Mouse (Mus musculus) retina, adult 2 months (tissue): ENCODE measurements around the gene Mrps21.
"Not testable (repeated sequence)": the region's sequence is repeated elsewhere in the genome, so short reads cannot be mapped to it uniquely, and the experiment has no call there.

ENCODE experiments used
- DNase-seq: peaks from one replicate; pipeline ENCODE4 v3.0.0-alpha.2; 2012; ENCODE audit warnings: low read depth, low spot score

Gene Mrps21

DNA sequence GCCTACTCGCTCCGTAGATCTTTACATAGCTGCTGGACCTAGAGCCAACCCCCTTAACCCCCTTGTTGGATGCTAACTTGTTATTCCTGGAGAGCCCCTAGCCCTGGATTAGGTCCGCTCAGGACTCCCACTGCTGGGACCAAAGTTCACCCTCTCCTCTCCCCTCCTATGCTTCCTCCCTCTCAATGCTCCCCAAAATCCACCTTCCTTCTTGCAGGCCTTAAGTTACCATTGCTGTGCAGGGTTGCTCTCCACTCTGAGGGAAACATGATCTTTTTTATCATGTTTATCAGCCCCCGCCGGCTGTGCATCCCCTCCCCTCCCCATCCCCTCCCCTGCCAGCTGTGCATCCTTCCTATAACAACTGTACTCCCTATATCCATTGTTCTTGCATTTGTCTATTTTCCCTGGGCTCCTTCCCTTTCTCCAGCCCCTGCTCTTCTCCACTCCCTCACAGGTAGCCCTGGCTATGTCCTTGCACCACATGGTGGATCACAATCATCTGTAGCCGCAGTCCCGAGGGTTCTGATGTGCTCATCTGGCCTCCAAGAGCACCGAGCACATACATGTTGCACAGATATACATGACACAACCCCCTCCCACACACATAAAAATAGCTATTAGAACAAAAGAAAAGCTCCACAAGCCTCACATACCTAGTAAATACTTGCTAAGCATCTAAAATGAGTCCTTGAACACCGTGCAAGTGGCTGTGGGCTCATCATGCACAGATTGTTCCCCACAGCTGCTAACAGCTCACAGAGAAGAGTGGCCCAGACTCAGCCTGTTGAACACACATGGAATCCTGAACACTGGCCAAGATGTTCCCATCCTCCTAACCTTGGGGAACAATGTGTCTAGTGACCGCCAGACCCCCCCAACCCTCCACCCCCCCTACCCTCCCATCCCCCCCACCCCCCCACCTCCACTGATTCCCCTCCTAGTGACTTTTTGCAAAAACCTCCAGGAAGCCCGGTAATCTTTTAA lies 21.0 kb upstream of the Mrps21 start:
- no peak for DNase-seq

DNA sequence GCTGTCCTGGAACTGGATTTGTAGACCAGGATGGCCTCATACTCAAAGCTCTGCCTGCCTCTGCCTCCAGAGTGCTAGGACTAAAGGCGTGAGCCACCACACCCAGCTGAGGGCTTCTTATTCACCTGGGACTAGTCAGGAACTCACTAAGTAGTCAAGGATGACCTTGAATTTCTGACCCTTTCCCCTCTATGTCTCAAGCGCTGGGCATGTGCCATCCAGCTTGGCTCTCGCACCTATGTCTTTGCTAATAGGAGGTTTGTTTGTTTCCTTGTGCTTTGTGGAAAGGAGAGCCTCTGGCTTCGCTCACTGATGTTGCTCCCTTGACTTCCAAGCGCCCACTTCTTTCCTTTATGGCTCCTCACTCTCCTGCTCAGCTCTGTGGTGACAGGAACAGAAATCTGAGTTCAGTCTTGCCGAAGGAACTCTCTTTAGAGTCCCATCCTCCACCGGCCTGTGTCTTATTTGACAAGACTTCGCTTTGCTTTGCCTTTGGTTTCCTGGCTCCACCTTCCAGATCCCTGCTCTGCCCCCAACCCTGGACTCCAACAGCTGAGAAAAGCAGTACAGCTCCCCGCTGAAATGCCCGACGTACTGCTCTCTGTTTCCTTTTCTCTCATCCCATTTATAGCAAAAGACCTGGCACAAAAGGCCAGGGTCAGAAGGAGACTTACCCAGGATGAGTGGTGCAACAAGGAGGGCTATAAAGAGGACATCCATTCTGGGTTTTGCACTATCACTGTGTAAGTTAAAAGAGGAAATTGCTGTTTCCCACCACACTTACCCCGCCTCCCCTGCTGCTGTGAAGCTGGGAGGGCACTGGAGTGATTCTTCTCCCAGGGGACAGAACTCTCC lies 20.1 kb upstream of the Mrps21 start, which contains the start of gene BC028528:
BC028528 (minus strand) TSS at position 795 of the 855 bp plus-strand sequence.
- DNase-seq: no peak

DNA sequence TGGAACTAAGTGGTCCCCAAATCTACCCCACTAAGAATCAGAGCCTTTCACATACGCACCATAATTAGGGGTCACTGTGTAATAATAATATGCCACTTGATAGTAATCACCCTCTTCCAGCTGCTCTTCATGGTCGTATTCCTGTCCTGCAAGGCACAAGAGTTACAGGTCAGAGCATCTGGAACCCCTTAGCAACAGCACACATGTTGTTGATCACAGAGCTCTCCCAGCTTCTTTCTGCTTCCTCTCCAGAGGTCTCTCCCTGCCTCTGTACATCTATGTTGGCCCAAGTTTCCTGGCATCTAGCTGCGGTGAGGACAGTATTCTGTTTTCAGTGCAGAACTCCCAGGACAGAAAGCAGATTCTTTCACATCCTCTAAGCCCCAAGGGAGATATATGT lies 18.3 kb upstream of the Mrps21 start:
- no peak for DNase-seq

DNA sequence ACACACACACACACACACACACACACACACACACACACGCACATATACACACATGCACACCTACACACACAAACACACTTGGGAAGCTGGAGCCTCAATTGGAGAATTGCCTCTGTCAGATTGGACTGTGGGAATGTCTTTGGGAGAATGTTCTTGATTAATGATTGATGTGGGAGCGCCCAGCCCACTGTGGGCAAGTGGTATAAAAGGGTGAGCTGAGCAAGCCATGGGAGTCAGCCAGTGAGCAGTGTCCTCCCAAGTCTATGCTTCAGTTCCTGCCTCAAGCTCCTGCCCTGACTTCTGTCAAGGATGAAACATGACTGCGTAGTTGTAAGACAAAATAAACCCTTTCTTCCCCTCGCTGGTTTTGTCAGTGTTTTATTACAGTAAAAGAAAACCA lies 16.3 kb upstream of the Mrps21 start:
- DNase-seq: no peak

DNA sequence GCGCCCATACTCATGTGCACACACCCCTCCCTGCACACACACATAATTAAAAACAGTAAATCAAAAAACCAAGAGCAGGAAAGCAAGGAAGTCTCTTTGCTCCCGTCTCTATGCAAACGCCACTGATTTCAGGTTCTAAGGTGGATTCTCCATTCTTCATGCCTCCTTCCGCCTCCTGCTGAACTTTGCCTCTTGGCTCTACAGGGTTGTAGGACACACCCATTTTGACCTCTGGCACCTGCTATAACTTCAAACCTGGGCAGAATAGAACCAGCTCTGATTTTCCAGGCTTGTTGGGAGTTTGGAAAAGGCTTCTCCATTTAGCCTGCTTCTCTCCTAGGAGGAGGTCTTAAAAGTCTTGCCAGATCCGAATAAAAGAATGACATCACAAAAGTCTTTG lies 13.1 kb upstream of the Mrps21 start:
- no peak for DNase-seq

DNA sequence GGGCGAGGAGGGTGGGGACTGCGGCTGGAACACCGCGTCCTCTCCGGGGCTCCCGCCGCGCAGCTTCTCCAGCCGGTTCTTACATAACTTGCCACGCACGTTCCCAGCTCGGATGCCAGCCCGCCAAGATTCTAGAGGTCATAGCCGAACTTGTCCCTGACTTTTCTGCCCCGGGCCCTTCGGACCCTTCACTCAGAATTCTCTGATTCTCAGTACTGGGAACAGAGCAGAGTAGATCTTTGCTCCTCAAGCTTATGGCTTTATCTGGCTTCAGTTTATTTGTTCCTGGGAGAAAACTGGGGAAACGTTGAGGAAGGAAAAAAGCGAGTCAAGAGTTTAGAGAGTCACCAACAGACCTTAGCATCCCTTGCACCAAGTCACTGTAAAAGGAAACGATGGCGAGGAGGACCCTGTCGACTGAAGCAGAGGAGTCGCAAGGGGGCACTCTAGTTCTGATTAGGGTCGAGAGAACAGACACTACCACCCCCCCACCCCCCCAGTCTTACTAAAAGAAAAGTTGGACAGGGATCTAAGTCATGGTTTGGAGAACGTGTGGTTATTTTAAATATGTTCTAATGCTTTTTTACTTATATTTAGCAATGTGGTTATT lies 11.6 kb upstream of the Mrps21 start:
- no peak for DNase-seq

DNA sequence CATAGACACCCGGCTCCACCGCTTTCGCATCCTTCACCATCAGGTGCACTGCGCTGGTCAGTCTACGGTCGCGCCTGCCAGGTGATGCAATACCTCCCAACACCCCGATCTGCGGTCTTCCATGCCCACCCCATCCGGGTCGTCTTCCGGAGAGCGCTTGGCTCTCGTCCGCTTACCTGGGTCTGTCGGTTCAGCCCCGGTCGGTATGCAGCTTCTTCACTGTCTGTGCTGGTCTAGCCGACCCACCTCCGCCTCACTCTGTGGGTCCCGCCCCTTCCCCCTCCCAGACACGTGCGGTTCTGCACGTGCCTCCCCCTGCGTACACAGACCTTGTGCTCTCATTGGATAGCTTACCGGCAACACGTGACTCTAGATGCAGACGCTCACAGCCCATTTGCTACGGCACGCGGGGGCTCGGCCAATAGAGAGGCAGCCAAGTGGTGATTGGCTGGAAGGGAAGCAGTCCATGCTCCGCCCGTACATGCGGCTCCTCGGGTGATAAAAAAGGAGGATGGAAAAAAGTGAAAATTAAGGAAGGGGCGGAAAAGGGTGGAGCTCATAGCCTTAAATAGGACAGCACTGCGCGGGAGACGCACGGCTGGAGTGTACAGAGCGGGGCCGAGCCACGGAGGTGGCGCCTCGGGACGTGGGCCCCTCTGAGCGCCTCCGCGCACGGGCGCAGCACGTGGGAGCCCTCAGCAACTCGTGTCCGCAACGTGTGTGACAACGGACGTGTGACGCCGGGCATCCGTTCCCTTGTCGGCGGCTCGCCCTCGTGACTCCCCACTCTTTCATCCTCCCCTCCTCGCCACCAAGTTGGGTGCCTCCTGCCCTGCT lies 10.9 kb upstream of the Mrps21 start, which contains the start of gene Ciart:
Ciart (minus strand) TSS at position 273 of the 837 bp plus-strand sequence.
- peak; percentile 85 for DNase-seq

DNA sequence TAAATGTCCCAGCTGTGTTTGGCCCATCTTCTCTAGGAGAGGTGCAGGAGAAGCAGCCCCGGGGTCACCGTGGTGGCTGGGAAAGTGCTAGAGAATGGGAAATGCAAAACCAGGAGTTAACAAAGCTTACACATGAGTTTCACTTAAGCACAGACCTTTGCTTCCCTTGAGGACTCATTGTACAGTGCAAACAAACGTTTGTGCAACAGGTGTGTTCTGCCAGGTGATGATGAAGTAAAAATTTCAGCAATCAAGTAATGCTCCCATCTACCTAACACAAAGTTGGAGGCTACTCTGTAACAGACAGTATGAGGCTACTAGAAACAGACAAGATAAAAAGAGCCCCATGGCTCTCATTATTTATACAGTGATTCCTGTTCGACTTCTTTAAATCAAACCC lies 7.7 kb upstream of the Mrps21 start:
- DNase-seq: no peak

DNA sequence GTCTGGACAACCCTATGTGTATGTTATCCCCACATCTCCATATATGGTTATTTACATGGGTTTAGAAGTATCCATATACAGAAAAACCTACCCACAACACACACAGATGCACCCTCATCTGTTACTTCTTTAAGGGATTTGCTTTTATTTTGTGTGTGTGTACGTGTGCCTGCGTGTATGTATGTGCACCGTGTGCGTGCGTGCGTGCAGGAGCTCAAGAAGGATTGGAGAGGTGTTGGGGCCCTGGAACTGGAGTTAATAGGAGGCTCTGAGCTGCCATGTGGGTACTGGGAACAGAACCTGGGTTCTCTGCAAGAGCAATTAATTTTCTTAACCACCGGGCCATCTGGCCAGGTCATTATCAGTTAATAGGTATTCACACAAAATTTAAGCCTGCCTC lies 729 bp upstream of the Mrps21 start:
- no peak for DNase-seq

DNA sequence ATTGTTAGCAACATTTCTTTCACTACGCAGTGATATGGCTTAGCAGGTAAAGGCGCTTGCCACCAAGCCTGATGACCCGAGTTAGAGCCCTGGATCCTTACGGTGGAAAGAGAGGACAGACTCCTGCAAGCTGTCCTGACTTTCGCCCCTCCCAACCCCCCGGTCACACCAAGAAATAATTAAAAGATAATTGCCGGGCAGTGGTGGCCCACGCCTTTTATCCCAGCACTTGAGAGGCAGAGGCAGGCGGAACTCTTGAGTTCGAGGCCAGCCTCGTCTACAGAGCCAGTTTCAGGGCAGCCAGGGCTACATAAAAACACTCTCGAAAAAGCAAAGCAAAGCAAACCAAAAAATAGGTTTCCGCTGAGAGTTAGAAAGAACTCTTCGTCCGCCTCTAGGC lies 343 bp downstream of the Mrps21 start:
- DNase-seq: no peak

DNA sequence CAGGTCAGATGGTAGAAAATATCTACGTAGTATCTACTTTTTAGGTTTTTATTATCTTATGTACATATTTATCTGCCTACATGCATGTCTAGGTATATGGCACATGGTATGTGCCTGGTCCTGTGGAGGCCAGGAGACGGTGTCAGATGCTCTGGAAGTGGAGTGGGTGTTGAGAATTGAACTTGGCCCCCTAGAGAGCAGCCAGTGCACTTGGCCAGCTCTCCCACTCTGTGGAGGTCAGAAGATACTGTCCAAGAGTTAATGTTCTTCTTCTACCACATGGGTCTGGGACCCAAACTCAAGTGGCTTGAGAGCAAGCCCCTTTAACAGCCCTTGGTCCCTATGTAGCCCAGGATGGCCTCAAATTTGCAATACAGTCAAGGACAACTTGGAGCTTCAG lies 3.9 kb downstream of the Mrps21 start:
- no peak for DNase-seq

DNA sequence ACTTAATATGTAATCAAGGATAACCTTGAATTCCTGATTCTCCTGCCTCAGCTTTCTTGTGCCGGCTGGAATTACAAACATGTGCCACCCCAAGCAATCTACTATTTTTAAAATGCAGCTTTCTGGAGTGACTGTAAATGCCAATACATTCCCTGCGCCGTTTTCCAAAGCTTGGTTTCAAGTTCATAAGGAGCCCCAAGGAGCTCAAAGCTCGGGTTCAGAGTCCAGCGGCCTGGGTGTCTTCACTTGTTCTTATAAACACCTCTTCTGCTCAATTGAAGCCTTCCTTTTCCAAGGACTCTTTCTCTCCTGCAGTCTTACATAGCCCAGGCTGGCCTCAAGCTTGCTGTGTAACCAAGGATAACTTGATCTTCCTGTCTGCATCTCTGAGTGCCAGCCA lies 5.2 kb downstream of the Mrps21 start:
- DNase-seq: no peak

DNA sequence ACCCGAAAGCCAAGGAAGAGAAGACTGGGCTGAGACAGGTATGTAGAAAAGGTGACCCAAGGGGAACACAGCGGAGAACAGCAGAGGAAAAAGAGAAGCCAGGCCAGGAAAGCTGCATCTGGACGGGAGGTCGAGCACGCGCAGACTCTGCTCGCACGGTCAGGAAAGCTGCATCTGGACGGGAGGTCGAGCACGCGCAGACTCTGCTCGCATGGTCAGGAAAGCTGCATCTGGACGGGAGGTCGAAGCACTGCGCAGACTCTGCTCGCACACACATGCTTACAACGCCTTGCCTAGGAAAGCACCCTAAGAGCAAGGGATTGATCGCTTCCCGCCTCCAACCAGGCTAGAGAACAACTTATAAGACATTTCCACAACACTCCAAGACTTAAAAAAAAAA lies 5.7 kb downstream of the Mrps21 start:
- no peak for DNase-seq

DNA sequence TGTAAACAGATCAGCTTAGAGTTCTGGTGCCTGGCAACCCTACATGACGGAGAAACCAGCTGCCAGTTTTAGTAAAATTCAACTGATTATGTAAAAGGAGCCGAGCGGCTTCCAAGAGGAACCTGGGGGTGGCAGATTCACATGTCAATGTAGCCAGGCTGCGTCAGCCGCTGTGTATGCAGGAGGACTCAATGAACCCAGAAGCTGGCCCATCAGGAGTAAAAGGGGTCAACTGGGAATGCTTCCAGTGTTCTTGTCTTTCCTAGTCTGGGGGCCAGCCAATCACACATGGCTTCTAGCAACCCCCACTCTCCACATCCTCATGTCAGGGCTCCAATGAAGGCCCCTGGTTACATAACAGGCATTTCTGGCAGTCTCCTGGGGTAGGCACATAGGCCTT lies 6.3 kb downstream of the Mrps21 start:
- peak; percentile 34 for DNase-seq

DNA sequence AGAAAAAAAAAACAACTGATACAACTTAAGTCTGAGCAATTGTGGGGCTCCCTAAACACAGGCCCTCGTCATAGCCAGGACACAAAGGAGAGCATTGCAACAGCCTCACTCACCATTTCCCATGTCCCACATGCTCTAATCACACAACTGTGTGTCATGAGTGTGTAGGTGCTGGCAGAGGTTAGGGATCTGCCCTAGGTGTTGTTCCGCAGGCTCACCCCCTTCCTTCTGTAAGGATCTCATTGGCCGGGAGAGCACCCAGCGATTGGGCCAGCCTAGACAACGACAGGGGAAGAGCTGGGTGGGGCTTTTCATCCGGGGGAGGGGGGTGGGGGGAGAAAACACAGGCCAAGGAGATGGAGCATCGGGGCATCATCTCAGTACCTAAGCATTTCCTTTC lies 7.7 kb downstream of the Mrps21 start:
- DNase-seq: no peak

DNA sequence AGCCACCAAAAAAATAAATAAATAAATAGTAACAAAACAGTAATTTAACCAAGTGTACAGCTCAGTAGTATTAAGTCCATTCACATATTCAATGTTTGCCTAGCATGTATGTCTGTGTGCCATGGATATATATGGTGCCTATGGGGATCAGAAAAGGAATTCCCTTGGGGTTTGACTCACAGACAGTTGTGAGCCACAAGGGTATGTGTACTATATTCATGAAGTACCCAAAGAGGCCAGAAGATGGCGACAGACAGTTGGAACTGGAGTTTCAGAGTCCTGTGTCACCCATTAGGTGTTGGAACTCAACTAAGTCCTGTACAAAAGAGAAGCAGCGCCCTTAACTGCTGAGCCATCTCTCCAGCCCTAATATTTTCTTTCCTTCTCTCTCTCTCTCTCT lies 9.5 kb downstream of the Mrps21 start:
- peak; percentile 64 for DNase-seq

DNA sequence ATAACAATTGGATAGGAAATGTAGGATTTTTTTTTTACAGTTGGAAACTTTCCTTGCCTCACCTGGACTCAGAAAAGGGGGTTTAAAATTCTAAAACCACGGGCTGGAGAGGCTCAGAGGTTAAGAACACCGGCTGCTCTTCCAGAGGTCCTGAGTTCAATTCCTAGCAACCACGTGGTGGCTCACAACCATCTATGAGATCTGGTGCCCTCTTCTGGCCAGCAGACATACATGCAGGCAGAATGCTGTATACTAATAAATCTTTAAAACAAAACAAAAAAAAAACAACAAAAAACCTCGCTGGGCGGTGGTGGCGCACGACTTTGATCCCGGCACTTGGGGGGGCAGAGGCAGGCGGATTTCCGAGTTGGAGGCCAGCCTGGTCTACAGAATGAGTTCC lies 10.1 kb downstream of the Mrps21 start:
- DNase-seq: no peak

DNA sequence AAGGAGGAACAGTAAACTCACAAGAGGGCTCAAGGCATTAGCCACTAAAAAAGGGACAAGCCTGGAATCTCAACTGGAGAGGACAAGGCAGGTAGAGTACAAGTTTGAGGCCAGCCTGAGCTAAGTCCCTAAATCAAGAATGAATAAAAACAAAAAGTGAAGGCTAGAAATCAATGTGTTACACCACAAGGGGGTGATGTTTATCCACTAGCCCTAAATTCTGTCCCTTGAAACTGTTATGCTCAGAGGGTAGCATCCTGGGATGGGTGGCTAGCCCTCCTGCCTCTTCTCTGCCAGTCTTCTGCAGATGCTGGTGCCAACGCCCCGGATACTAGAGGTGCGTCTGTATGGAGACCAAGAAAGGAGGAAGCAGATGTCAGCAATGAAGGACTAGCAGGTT lies 11.0 kb downstream of the Mrps21 start:
- no peak for DNase-seq

DNA sequence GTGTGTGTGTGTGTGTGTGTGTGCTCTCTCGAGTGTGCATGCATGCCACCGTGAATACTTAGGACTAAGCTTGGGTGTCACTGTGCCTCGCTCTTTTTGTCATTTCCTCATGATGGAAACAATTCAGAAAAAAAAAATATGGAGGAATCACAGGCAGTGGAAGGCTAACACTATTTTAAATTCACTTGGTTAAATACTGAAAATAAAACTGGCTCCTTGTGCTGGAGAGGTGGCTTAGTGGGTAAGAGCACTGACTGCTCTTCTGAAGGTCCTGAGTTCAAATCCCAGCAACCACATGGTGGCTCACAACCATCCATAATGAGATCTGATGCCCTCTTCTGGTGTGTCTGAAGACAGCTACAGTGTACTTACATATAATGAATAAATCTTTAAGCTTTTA lies 13.0 kb downstream of the Mrps21 start:
- DNase-seq: not testable (repeated sequence)

DNA sequence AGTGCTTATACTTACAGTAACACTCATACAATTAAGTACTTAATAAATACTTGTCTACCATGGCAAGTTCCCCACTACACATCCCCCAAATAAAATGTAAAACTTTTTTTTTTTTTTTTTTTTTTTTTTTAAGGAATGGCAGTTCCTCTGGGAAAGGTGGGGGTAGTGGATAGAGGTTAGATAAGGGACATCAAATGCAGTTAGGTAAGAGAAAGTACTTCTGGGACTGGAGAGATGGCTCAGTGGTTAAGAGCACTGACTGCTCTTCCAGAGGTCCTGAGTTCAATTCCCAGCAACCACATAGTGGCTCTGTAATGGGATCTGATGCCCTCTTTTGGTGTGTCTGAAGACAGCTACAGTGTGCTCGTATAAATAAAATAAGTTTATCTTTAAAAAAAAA lies 14.3 kb downstream of the Mrps21 start:
- DNase-seq: not testable (repeated sequence)

DNA sequence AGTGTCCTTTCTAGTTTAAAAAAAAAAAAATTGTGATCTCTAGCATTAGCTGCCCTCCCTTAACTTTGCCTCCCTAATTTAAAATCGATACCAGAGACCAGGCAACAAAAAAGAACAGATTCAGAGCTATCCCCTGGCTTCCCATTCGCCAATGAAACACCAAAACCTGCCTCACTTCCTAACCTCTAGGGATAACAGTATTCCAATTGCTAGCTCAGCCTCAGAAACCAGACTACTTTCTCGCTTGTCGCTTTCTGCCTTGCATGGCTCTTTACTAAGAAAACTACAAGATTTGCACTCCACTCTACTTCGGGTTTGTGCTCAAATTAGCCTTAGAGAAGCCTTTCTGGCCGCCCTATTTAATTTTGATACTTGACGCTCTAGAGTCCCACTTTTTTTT lies 15.2 kb downstream of the Mrps21 start:
- DNase-seq: no peak
